Mouse (Mus musculus) midbrain, postnatal 0 days (tissue): ENCODE data around the gene Hes2. TPM values are rescaled to one million over a fixed set of nuclear protein-coding genes. Genes with fewer than 3 reads are reported as not detected.

ENCODE experiments used
- ATAC-seq: fragments of 200-750 bp; cut with Nextera tagmentation; 2 replicates; pipeline ENCODE4 v1.8.0; 2017; ENCODE audit warnings: moderate number of reproducible peaks, mild to moderate bottlenecking, moderate TSS enrichment, moderate library complexity; ENCODE audit not compliant: low FRiP score
- DNase-seq: peaks from one replicate; pipeline ENCODE4 v3.0.0-alpha.2; 2015; ENCODE audit warnings: low spot score
- H3K27ac ChIP-seq: fragments of 300-500 bp; sonication (generic); 2 replicates; pipeline ENCODE4 v1.5.1; 2014; ENCODE audit warnings: low read depth, mild to moderate bottlenecking, low read length, mixed read lengths
- H3K27me3 ChIP-seq: fragments of 300-500 bp; sonication (generic); 2 replicates; pipeline ENCODE4 v1.6.1; 2014; ENCODE audit warnings: low read length, control low read depth, mixed read lengths; ENCODE audit not compliant: insufficient read depth
- H3K36me3 ChIP-seq: fragments of 300-500 bp; sonication (generic); 2 replicates; pipeline ENCODE4 v1.6.1; 2014; ENCODE audit warnings: low read length, control low read depth, mixed read lengths; ENCODE audit not compliant: insufficient read depth
- H3K4me1 ChIP-seq: fragments of 300-500 bp; sonication (generic); 2 replicates; pipeline ENCODE4 v1.6.1; 2014; ENCODE audit warnings: mild to moderate bottlenecking, control low read depth, antibody characterized with exemption, low read length, mixed read lengths; ENCODE audit not compliant: insufficient read depth
- H3K4me2 ChIP-seq: fragments of 300-500 bp; sonication (generic); 2 replicates; pipeline ENCODE4 v1.6.1; 2014; ENCODE audit warnings: low read depth, mild to moderate bottlenecking, low read length, mixed read lengths; ENCODE audit not compliant: poor library complexity, severe bottlenecking
- H3K4me3 ChIP-seq: fragments of 300-500 bp; sonication (generic); 2 replicates; pipeline ENCODE4 v1.5.1; 2014; ENCODE audit warnings: low read depth, mild to moderate bottlenecking, low read length, moderate library complexity
- H3K9ac ChIP-seq: fragments of 300-500 bp; sonication (generic); replicated peaks from 2 replicates; pipeline ENCODE4 v1.6.1; 2014; ENCODE audit warnings: mild to moderate bottlenecking, low read length, moderate library complexity, mixed read lengths; ENCODE audit not compliant: poor library complexity, severe bottlenecking
- H3K9me3 ChIP-seq: fragments of 300-500 bp; sonication (generic); 2 replicates; pipeline ENCODE4 v1.6.1; 2016; ENCODE audit warnings: low read length, control low read depth
- CTCF ChIP-seq: IDR thresholded peaks from 2 replicates; pipeline ENCODE4 v1.5.1; 2016; ENCODE audit warnings: antibody characterized with exemption, mild to moderate bottlenecking
- WGBS: fragments of 180-500 bp; shearing (Covaris S2); extraction: QIAGEN DNeasy Blood & Tissue Kit; methylation state at CpG from one replicate; pipeline ENCODE4 v1.1.7; 2014; 5-methylcytosine and 5-hydroxymethylcytosine counted together
- polyA plus RNA-seq: library from polyadenylated mRNA; unstranded; fragments of >200 nt; fragmentation: Nextera tagmentation; extraction: Ambion mirVana; gene quantifications from 2 replicates; pipeline ENCODE4 v1.2.1, GENCODE M21; 2015
- total RNA-seq: library from RNA; depleted of rRNA; stranded (reverse); fragments of >200 nt; gene quantifications from 2 replicates; pipeline ENCODE4 v1.2.3, GENCODE M21; 2014

Gene Hes2
- total and polyA plus RNA-seq, 2 experiments from 2014 or later: not detected

GRCm38 (mm10) chr4:152189691-152190090 lies 31.0 kb downstream of the Hes2 start:
- Histone ChIP-seq H3K4me1 (peaks cover 8% of the 10 kb centered on the region), H3K4me2 (no peak overlapping the region), H3K27ac (no peak overlapping the region), H3K9me3 (no peaks in the 10 kb centered on the region), H3K27me3 (no peaks in the 10 kb centered on the region), H3K36me3 (no peaks in the 10 kb centered on the region), H3K4me3 (no peak overlapping the region), H3K9ac (no peak overlapping the region)
- TF ChIP-seq CTCF: no peak
- DNase-seq (no peak), ATAC-seq (no peak)
- 89% methylated on average over 4 of the region's 4 CpGs for WGBS

GRCm38 (mm10) chr4:152190096-152190653 lies 31.5 kb downstream of the Hes2 start:
- DNase-seq (no peak), ATAC-seq (no peak)
- Histone ChIP-seq H3K27me3 (no peaks in the 10 kb centered on the region), H3K4me3 (no peak overlapping the region), H3K4me2 (no peak overlapping the region), H3K4me1 (peaks cover 8% of the 10 kb centered on the region), H3K36me3 (no peaks in the 10 kb centered on the region), H3K27ac (no peak overlapping the region), H3K9me3 (no peaks in the 10 kb centered on the region), H3K9ac (no peak overlapping the region)
- TF ChIP-seq CTCF: no peak
- WGBS: 71% methylated on average over 11 of the region's 11 CpGs

GRCm38 (mm10) chr4:152190701-152191100 lies 32.0 kb downstream of the Hes2 start:
- H3K36me3 ChIP-seq: no peaks in the 10 kb centered on the region
- no peak overlapping the region for H3K9ac ChIP-seq
- H3K4me2 ChIP-seq: no peak overlapping the region
- ATAC-seq (no peak), DNase-seq (no peak)
- no peaks in the 10 kb centered on the region for H3K9me3 ChIP-seq
- H3K4me3 ChIP-seq: no peak overlapping the region
- H3K4me1 ChIP-seq: peaks cover 5% of the 10 kb centered on the region
- TF ChIP-seq CTCF: no peak
- WGBS: 85% methylated on average over 5 of the region's 5 CpGs
- no peak overlapping the region; the same call in 1 of the 2 replicates for H3K27ac ChIP-seq
- no peaks in the 10 kb centered on the region for H3K27me3 ChIP-seq

GRCm38 (mm10) chr4:152192569-152192968 lies 33.9 kb downstream of the Hes2 start:
- Histone ChIP-seq H3K4me3 (no peak overlapping the region), H3K27ac (no peak overlapping the region), H3K4me1 (no peaks in the 10 kb centered on the region), H3K36me3 (no peaks in the 10 kb centered on the region), H3K9ac (no peak overlapping the region), H3K27me3 (no peaks in the 10 kb centered on the region), H3K9me3 (no peaks in the 10 kb centered on the region), H3K4me2 (no peak overlapping the region)
- 41% methylated on average over 4 of the region's 4 CpGs for WGBS
- TF ChIP-seq CTCF: no peak
- no peak for ATAC-seq
- DNase-seq: no peak

GRCm38 (mm10) chr4:152194476-152195175 lies 36.0 kb downstream of the Hes2 start:
- no peaks in the 10 kb centered on the region for H3K36me3 ChIP-seq
- no peaks in the 10 kb centered on the region for H3K4me1 ChIP-seq
- no peak for TF ChIP-seq CTCF
- H3K27ac ChIP-seq: no peak overlapping the region
- no peaks in the 10 kb centered on the region for H3K9me3 ChIP-seq
- WGBS: 90% methylated on average over 3 of the region's 3 CpGs
- no peaks in the 10 kb centered on the region for H3K27me3 ChIP-seq
- no peak for ATAC-seq
- DNase-seq: no peak
- no peak overlapping the region for H3K9ac ChIP-seq
- no peak overlapping the region for H3K4me3 ChIP-seq
- no peak overlapping the region for H3K4me2 ChIP-seq

GRCm38 (mm10) chr4:152196276-152196675 lies 37.6 kb downstream of the Hes2 start:
- H3K9ac ChIP-seq: no peak overlapping the region
- DNase-seq (no peak), ATAC-seq (no peak)
- WGBS: 91% methylated on average over 9 of the region's 9 CpGs
- H3K36me3 ChIP-seq: no peaks in the 10 kb centered on the region
- no peak for TF ChIP-seq CTCF
- no peaks in the 10 kb centered on the region for H3K27me3 ChIP-seq
- no peaks in the 10 kb centered on the region for H3K9me3 ChIP-seq
- H3K4me1 ChIP-seq: peaks cover 2% of the 10 kb centered on the region; the same call in 1 of the 2 replicates
- no peak overlapping the region for H3K27ac ChIP-seq
- H3K4me3 ChIP-seq: no peak overlapping the region
- no peak overlapping the region for H3K4me2 ChIP-seq
